Mouse (Mus musculus) neural tube, embryonic 11.5 days (tissue): Measurements from ENCODE around the gene Cfap97d2. TPM values are rescaled to one million over a fixed set of nuclear protein-coding genes. Genes with fewer than 3 reads are reported as not detected.
A peak's percentile ranks its signal among the peaks of the same experiment; 100 is the strongest.

Source experiments
- ATAC-seq: fragments of 200-750 bp; cut with Nextera tagmentation; 2 replicates; pipeline ENCODE4 v1.8.0; 2017; ENCODE audit warnings: moderate number of reproducible peaks, mild to moderate bottlenecking, moderate TSS enrichment, moderate library complexity; ENCODE audit not compliant: insufficient read depth, low FRiP score, low TSS enrichment
- DNase-seq: peaks from one replicate; pipeline ENCODE4 v3.0.0-alpha.2; 2015; ENCODE audit warnings: low spot score
- H3K27ac ChIP-seq: fragments of 300-500 bp; sonication (generic); 2 replicates; pipeline ENCODE4 v1.5.1; 2014; ENCODE audit warnings: low read depth, mild to moderate bottlenecking, low read length
- H3K27me3 ChIP-seq: fragments of 300-500 bp; sonication (generic); 2 replicates; pipeline ENCODE4 v1.6.1; 2014; ENCODE audit warnings: mild to moderate bottlenecking, low read length, mixed read lengths; ENCODE audit not compliant: control insufficient read depth, insufficient read depth
- H3K36me3 ChIP-seq: fragments of 300-500 bp; sonication (generic); 2 replicates; pipeline ENCODE4 v1.6.1; 2014; ENCODE audit warnings: mild to moderate bottlenecking, low read length, moderate library complexity, mixed read lengths; ENCODE audit not compliant: control insufficient read depth, insufficient read depth
- H3K4me1 ChIP-seq: fragments of 300-500 bp; sonication (generic); 2 replicates; pipeline ENCODE4 v1.6.1; 2014; ENCODE audit warnings: low read length, mixed read lengths; ENCODE audit not compliant: control insufficient read depth, insufficient read depth
- H3K4me2 ChIP-seq: fragments of 300-500 bp; sonication (generic); 2 replicates; pipeline ENCODE4 v1.6.1; 2014; ENCODE audit warnings: low read depth, mild to moderate bottlenecking, moderate library complexity
- H3K4me3 ChIP-seq: fragments of 300-500 bp; sonication (generic); 2 replicates; pipeline ENCODE4 v1.5.1; 2014; ENCODE audit warnings: low read depth, low read length
- H3K9ac ChIP-seq: fragments of 300-500 bp; sonication (generic); 2 replicates; pipeline ENCODE4 v1.6.1; 2014; ENCODE audit warnings: mild to moderate bottlenecking, low read length
- H3K9me3 ChIP-seq: fragments of 300-500 bp; sonication (generic); 2 replicates; pipeline ENCODE4 v1.6.1; 2016; ENCODE audit warnings: low read length; ENCODE audit not compliant: control insufficient read depth
- WGBS: fragments of 180-500 bp; shearing (Covaris S2); extraction: QIAGEN DNeasy Blood & Tissue Kit; methylation state at CpG from one replicate; pipeline ENCODE4 v1.1.7; 2014; 5-methylcytosine and 5-hydroxymethylcytosine counted together
- polyA plus RNA-seq: library from polyadenylated mRNA; unstranded; fragments of >200 nt; fragmentation: Nextera tagmentation; extraction: Ambion mirVana; gene quantifications from 2 replicates; pipeline ENCODE4 v1.2.1, GENCODE M21; 2014

Cfap97d2 gene
- polyA plus RNA-seq, 1 experiment from 2014 or later: 0.52 TPM

DNA sequence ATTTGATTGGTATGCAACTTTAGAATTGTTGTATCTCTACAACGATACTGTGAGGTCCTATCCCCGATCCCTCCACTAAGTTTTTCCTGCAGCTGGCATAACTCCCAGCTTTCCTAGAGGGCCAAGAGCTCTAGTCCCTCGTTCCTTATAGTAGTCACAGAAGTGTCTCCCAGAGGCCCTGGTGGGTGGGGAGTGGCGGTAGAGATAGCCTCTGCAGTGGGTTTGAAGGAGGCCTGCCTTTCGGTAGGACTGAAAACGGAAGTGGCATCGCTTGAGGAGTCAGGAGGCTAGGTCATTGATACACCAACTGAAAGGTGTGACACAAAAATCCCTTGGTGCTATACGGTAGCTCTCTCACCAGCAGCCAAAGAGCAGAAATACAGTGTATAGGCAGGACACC is 27.5 kb upstream of the Cfap97d2 start:
- H3K27ac ChIP-seq: no peak overlapping the region
- H3K27me3 ChIP-seq: no peaks in the 10 kb centered on the region; the same call in 1 of the 2 replicates
- H3K4me3 ChIP-seq: peak overlapping the region; percentile 74; the same call in 1 of the 2 replicates
- H3K9ac ChIP-seq: peak overlapping the region; percentile 35; the same call in 1 of the 2 replicates
- no peak for ATAC-seq
- H3K4me1 ChIP-seq: peaks cover 7% of the 10 kb centered on the region
- WGBS: 51% methylated on average over 8 of the region's 8 CpGs
- no peak for DNase-seq
- peak overlapping the region; percentile 46 for H3K4me2 ChIP-seq
- H3K36me3 ChIP-seq: no peaks in the 10 kb centered on the region
- H3K9me3 ChIP-seq: no peaks in the 10 kb centered on the region

- DNase-seq: no peak
- Histone ChIP-seq H3K9me3 (no peaks in the 10 kb centered on the region), H3K4me3 (no peak overlapping the region), H3K27ac (no peak overlapping the region), H3K4me2 (no peak overlapping the region), H3K27me3 (no peaks in the 10 kb centered on the region), H3K9ac (no peak overlapping the region), H3K4me1 (no peaks in the 10 kb centered on the region), H3K36me3 (no peaks in the 10 kb centered on the region)
- no peak for ATAC-seq
- WGBS: 67% methylated on average over 7 of the region's 7 CpGs
These were observed 21.6 kb upstream of the Cfap97d2 start for GRCm38 (mm10) chr8:13684131-13684530.

GRCm38 (mm10) chr8:13685674-13686314 is 19.9 kb upstream of the Cfap97d2 start:
- no peaks in the 10 kb centered on the region for H3K36me3 ChIP-seq
- WGBS: 90% methylated on average over 16 of the region's 16 CpGs
- H3K9me3 ChIP-seq: no peaks in the 10 kb centered on the region
- H3K4me3 ChIP-seq: no peak overlapping the region
- H3K4me1 ChIP-seq: no peaks in the 10 kb centered on the region
- H3K27ac ChIP-seq: no peak overlapping the region
- no peak for ATAC-seq
- no peak for DNase-seq
- no peaks in the 10 kb centered on the region for H3K27me3 ChIP-seq
- no peak overlapping the region for H3K9ac ChIP-seq
- H3K4me2 ChIP-seq: no peak overlapping the region

- Histone ChIP-seq H3K27ac (no peak overlapping the region), H3K36me3 (no peaks in the 10 kb centered on the region), H3K4me1 (no peaks in the 10 kb centered on the region), H3K4me2 (no peak overlapping the region), H3K9me3 (no peaks in the 10 kb centered on the region), H3K4me3 (no peak overlapping the region), H3K9ac (no peak overlapping the region), H3K27me3 (no peaks in the 10 kb centered on the region)
- ATAC-seq (no peak), DNase-seq (no peak)
- 74% methylated on average over 7 of the region's 7 CpGs for WGBS
These were observed 19.3 kb upstream of the Cfap97d2 start for GRCm38 (mm10) chr8:13686426-13686825.

DNA sequence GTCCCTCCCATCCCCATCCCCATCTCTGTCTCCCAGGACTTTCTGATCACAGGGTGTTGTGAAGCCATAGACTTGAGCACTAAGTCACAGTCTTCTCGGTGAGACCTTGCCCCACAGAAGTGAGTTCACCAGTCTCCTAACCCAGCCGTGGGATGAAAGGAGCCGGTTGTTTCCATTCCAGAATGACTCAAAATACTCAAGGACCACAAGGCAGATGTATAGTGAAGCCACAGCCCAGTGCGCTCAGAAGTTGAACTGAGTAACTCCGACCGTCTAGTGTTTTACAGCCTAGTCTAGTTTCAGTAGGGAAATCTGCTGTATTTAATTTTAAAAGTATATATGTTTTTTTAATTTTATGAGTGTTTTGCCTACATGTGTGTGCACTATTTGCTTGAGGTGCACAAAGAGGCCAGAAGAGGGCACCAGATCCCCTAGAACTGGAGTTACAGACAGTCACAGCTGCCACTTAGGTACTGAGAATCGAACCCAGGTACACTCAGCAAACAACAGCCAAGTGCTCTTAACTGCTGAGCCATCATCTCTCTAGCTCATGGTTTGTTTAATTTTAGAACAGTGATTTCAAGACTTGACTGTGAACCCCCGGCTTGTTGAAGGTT is 18.5 kb upstream of the Cfap97d2 start:
- no peaks in the 10 kb centered on the region for H3K4me1 ChIP-seq
- no peak overlapping the region for H3K4me3 ChIP-seq
- no peak for ATAC-seq
- H3K9me3 ChIP-seq: no peaks in the 10 kb centered on the region
- no peaks in the 10 kb centered on the region for H3K27me3 ChIP-seq
- H3K36me3 ChIP-seq: no peaks in the 10 kb centered on the region
- H3K9ac ChIP-seq: no peak overlapping the region
- no peak overlapping the region for H3K27ac ChIP-seq
- WGBS: 93% methylated on average over 8 of the region's 8 CpGs
- DNase-seq: no peak
- H3K4me2 ChIP-seq: no peak overlapping the region

DNA sequence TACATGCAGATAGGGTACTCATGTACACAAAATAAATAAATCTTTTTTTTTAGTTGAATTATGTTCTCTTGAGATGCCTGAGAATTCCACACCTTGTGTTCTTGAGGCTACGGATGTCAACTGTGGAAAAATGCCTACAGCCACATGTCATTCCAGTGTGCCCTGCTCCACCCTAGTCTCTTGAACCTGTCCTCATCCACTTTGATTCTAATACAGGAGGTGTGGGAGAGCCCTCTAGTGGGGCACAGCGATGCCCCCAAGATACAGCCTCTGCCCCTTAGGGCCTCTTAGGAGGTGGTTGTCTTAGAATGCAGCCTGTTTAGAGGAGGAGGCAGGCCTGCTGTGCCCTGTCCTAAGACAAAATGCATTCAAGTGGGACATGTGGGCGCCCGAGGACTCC is 17.7 kb upstream of the Cfap97d2 start:
- Histone ChIP-seq H3K9ac (no peak overlapping the region), H3K9me3 (no peaks in the 10 kb centered on the region), H3K4me2 (no peak overlapping the region), H3K36me3 (no peaks in the 10 kb centered on the region), H3K27ac (no peak overlapping the region), H3K4me1 (no peaks in the 10 kb centered on the region), H3K27me3 (no peaks in the 10 kb centered on the region), H3K4me3 (no peak overlapping the region)
- WGBS: 80% methylated on average over 4 of the region's 4 CpGs
- ATAC-seq (no peak), DNase-seq (no peak)

GRCm38 (mm10) chr8:13688461-13688860 is 17.2 kb upstream of the Cfap97d2 start:
- H3K4me1 ChIP-seq: no peaks in the 10 kb centered on the region
- H3K9ac ChIP-seq: no peak overlapping the region
- DNase-seq: no peak
- no peaks in the 10 kb centered on the region for H3K27me3 ChIP-seq
- H3K27ac ChIP-seq: no peak overlapping the region
- no peaks in the 10 kb centered on the region for H3K36me3 ChIP-seq
- H3K9me3 ChIP-seq: no peaks in the 10 kb centered on the region
- WGBS: 60% methylated on average over 6 of the region's 6 CpGs
- no peak for ATAC-seq
- no peak overlapping the region for H3K4me2 ChIP-seq
- H3K4me3 ChIP-seq: no peak overlapping the region

- no peaks in the 10 kb centered on the region for H3K36me3 ChIP-seq
- no peak overlapping the region for H3K4me3 ChIP-seq
- H3K4me1 ChIP-seq: no peaks in the 10 kb centered on the region
- H3K27ac ChIP-seq: no peak overlapping the region
- H3K9me3 ChIP-seq: no peaks in the 10 kb centered on the region
- no peak overlapping the region for H3K4me2 ChIP-seq
- H3K27me3 ChIP-seq: no peaks in the 10 kb centered on the region
- no peak for ATAC-seq
- H3K9ac ChIP-seq: no peak overlapping the region
- no peak for DNase-seq
- 83% methylated on average over 5 of the region's 5 CpGs for WGBS
These were observed 16.4 kb upstream of the Cfap97d2 start for GRCm38 (mm10) chr8:13689331-13689730.
